Mouse (Mus musculus) embryonic facial prominence, embryonic 10.5 days (tissue): Measurements from ENCODE around the gene Il23a. TPM values are rescaled to one million over a fixed set of nuclear protein-coding genes. Genes with fewer than 3 reads are reported as not detected.
"Not testable (repeated sequence)": the region's sequence is repeated elsewhere in the genome, so short reads cannot be mapped to it uniquely, and the experiment has no call there.

ENCODE experiments used
- DNase-seq: peaks from one replicate; pipeline ENCODE4 v3.0.0-alpha.2; 2017; ENCODE audit warnings: low spot score
- H3K27ac ChIP-seq: fragments of 300-500 bp; sonication (generic); replicated peaks from 2 replicates; pipeline ENCODE4 v1.5.1; 2016; ENCODE audit warnings: mild to moderate bottlenecking
- H3K27me3 ChIP-seq: fragments of 300-500 bp; sonication (generic); replicated peaks from 2 replicates; pipeline ENCODE4 v1.6.1; 2016; ENCODE audit warnings: low read depth, mild to moderate bottlenecking; ENCODE audit not compliant: poor library complexity, severe bottlenecking
- H3K36me3 ChIP-seq: fragments of 300-500 bp; sonication (generic); replicated peaks from 2 replicates; pipeline ENCODE4 v1.6.1; 2016; ENCODE audit warnings: mild to moderate bottlenecking, moderate library complexity
- H3K4me1 ChIP-seq: fragments of 300-500 bp; sonication (generic); 2 replicates; pipeline ENCODE4 v1.6.1; 2016
- H3K4me3 ChIP-seq: fragments of 300-500 bp; sonication (generic); 2 replicates; pipeline ENCODE4 v1.5.1; 2016; ENCODE audit warnings: mild to moderate bottlenecking, moderate library complexity
- H3K9me3 ChIP-seq: fragments of 300-500 bp; sonication (generic); 2 replicates; pipeline ENCODE4 v1.6.1; 2016; ENCODE audit warnings: mild to moderate bottlenecking
- WGBS: fragments of 180-500 bp; shearing (Covaris S2); methylation state at CpG from one replicate; pipeline ENCODE4 v1.1.7; 2016; 5-methylcytosine and 5-hydroxymethylcytosine counted together
- polyA plus RNA-seq: library from polyadenylated mRNA; unstranded; fragments of >200 nt; fragmentation: Nextera tagmentation; extraction: Ambion mirVana; gene quantifications from 2 replicates; pipeline ENCODE4 v1.2.1, GENCODE M21; 2016

Gene Il23a
- polyA plus RNA-seq, 1 experiment from 2014 or later, result not detected

DNA sequence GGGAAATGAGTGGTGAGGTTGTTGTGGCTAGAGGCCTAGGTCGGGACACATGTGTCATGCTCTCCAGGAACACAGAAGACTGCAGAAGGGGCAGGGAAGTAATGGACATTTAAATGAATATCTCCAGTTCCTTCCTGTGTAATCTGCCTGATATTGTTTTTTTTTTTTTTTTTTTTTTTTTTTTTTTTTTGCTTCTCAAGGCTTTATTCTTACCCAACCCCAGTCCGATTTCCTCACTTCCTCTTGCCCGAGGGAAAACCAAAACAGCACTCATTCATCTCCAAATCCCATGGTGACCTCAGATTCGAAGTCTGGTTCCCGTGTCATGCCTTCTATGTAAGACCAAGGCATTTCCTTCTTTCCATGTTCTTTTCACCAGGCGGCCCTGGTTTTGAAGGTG, 309 bp downstream of the Il23a start:
- DNase-seq, result no peak
- H3K27me3 ChIP-seq, result no peaks in the 10 kb centered on the region
- H3K36me3 ChIP-seq, result no peaks in the 10 kb centered on the region
- H3K4me3 ChIP-seq, result no peak overlapping the region
- H3K27ac ChIP-seq, result no peak overlapping the region
- no peaks in the 10 kb centered on the region for H3K9me3 ChIP-seq
- peaks cover 9% of the 10 kb centered on the region for H3K4me1 ChIP-seq
- 71% methylated on average over 6 of the region's 6 CpGs for WGBS

DNA sequence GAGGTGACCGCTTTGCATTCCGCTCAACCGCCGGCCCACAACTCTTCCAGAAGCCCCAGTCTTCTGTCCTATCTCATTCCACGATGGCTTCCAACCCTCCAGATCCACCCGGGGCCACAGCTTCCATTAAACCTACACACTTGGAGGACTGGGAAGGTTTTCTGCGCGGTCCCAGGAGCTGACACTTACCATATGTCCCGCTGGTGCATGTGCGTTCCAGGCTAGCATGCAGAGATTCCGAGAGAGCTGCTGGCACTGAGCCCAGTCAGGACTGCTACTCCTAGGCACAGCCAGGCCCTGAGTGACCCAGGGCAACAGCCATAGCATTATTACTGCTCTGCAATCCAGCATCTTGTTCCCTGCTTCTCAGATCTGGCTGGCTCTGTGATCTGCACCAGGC, 930 bp downstream of the Il23a start:
- Histone ChIP-seq H3K9me3 (no peaks in the 10 kb centered on the region), H3K36me3 (peaks cover 4% of the 10 kb centered on the region; the same call in 1 of the 2 replicates), H3K4me3 (no peak overlapping the region), H3K27ac (no peak overlapping the region), H3K27me3 (no peaks in the 10 kb centered on the region), H3K4me1 (peaks cover 8% of the 10 kb centered on the region)
- DNase-seq, result no peak
- WGBS, result 84% methylated on average over 11 of the region's 11 CpGs

DNA sequence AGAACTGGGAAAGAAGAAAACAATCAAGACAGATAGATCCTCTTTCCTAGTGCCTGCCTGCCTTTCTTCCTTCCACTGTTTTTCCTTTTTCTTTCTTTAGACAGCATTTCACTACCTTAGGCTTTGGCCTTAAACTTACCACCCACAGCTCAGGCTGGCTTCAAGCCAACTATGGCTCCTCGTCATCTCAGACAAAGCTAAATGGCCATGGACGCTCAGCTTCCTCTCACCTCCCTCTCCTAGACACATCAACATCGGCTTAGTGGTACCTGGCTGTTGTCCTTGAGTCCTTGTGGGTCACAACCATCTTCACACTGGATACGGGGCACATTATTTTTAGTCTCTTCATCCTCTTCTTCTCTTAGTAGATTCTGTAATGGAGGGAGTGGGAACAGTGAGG, 1.3 kb downstream of the Il23a start:
- 86% methylated on average over 4 of the region's 4 CpGs for WGBS
- Histone ChIP-seq H3K27me3 (no peaks in the 10 kb centered on the region), H3K27ac (no peak overlapping the region)

DNA sequence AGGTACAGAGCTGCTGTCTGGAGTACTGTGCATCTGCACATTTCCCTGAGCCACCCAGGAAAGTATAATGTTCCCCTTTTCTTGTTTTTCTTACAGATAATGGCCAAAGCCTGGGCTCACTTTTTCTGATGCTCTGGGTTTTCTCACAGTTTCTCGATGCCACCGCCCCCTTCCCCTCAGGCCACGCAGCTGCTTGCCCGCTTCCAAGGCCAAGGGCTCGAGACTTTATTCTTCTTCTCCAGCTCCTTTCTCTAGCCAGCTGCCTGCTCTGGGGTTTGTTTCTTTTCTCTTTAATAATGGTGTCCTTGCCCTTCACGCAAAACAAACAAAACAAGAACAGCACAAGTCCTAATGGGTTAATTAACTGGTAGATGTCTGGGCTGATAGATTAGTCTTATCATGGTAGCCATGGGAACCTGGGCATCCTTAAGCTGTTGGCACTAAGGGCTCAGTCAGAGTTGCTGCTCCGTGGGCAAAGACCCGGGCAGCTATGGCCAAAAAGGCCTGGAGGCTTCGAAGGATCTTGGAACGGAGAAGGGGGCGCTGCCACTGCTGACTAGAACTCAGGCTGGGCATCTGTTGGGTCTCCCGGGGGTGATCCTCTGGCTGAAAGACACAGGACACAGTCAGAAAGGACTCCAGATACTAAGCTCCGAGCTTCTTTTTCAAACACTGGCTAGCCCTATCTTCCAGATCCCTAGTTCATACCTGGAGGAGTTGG, 2.0 kb downstream of the Il23a start:
- Histone ChIP-seq H3K9me3 (no peaks in the 10 kb centered on the region), H3K27me3 (no peaks in the 10 kb centered on the region), H3K27ac (no peak overlapping the region), H3K36me3 (peaks cover 15% of the 10 kb centered on the region), H3K4me1 (no peaks in the 10 kb centered on the region), H3K4me3 (no peak overlapping the region)
- WGBS, result 80% methylated on average over 13 of the region's 13 CpGs
- no peak for DNase-seq

More for the DNA sequence above, 1.3 kb downstream of the Il23a start:
- peaks cover 8% of the 10 kb centered on the region for H3K36me3 ChIP-seq
- H3K4me1 ChIP-seq, result peaks cover 4% of the 10 kb centered on the region
- H3K4me3 ChIP-seq, result no peak overlapping the region
- no peaks in the 10 kb centered on the region for H3K9me3 ChIP-seq
- no peak for DNase-seq

DNA sequence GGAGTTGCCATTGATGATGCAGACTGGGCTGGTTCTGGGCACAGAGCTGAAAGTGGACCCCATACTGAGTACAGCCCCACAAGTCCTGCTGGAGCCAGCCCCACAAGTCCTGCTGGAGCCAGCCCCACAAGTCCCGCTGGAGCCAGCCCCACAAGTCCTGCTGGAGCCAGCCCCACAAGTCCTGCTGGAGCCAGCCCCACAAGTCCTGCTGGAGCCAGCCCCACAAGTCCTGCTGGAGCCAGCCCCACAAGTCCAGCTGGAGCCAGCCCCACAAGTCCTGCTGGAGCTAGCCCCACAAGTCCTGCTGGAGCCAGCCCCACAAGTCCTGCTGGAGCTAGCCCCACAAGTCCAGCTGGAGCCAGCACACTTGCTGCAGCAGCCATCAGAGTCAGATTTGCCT, 8.0 kb downstream of the Il23a start:
- 68% methylated on average over 1 of the region's 1 CpGs for WGBS
- H3K4me3 ChIP-seq, result not testable (repeated sequence)
- H3K36me3 ChIP-seq, result peaks cover 42% of the 10 kb centered on the region

DNA sequence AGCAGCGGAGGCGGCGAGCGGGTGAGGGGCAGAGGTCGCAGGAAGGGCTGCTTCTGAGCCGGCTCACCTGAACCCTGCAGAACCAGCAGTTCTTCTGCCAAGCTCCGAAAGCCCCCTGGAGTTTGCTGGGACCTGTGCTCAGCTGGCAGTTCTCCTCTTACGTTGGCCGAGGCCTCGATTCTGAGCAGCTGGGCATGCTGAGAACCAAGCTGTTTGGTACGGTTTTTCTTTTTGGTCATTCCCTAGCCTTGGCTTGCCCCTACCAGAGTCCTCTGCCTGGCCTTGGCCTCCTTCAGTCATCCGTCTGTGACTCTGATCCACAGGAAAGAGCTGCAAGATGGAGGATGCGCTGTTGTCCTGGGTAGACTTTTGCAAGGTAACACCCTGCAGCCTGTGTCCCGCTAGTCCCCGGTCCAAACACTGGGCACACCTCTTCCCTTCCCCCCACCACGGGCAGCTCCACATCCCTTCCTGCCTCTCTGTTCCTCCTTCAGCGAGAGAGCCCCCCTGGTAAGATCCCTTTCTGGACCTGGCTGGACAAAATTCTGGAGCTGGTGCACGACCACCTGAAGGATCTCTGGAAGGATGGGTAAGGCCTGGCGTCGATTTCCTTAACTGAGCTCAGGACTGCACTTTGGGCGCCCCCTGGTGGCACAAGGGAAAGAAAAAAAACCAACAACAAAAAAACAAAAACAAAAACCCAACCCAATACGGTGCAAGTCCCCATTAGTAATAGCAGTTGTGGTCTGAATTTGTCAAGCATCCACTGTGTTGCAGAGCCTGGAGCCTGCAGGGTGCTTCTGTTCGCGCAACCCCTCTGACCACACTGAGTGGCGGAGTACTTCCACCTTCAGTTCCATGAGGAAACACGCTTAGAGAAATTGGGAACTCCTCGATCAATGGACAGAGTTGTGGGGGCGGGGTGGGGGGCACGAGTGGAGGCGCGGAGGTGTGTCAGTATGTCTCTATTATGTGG, 14.7 kb downstream of the Il23a start:
- H3K4me1 ChIP-seq, result peaks cover 10% of the 10 kb centered on the region
- peak; percentile 80 for DNase-seq
- H3K27me3 ChIP-seq, result no peaks in the 10 kb centered on the region
- WGBS, result 65% methylated on average over 31 of the region's 31 CpGs
- peaks cover 74% of the 10 kb centered on the region for H3K36me3 ChIP-seq
- no peaks in the 10 kb centered on the region for H3K9me3 ChIP-seq
- H3K4me3 ChIP-seq, result no peak overlapping the region
- no peak overlapping the region for H3K27ac ChIP-seq

More for the DNA sequence above, 8.0 kb downstream of the Il23a start:
- not testable (repeated sequence) for H3K27me3 ChIP-seq, H3K27ac ChIP-seq, H3K9me3 ChIP-seq, DNase-seq
- H3K4me1 ChIP-seq, result peaks cover 10% of the 10 kb centered on the region

DNA sequence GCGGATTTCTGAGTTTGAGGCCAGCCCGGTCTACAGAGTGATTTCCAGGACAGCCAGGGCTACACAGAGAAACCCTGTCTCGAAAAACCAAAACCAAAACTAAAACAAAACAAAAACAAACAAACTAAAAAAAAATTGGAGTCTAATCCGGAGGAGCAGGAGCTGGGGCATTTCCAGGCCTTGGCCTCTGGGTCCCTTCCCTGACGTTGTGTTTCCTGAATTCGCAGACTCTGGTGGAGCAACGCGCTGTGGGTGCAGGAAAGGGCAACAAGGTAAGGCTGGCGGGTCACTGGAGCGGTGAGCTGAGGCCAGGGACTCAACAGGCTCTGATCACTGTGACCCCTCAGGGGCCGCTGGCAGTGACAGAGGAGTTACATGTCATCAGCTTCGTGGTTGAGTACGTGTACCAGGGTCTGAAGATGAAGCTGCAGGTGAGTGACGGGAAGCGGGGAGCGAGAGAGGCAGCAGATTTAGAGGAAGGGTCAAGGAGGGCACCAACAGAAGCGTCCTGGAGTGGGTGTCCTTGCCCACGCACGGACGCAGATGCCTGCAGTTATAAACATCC, 15.6 kb downstream of the Il23a start:
- Histone ChIP-seq H3K27ac (no peak overlapping the region), H3K9me3 (no peaks in the 10 kb centered on the region), H3K27me3 (no peaks in the 10 kb centered on the region), H3K4me3 (no peak overlapping the region), H3K36me3 (peaks cover 76% of the 10 kb centered on the region), H3K4me1 (peaks cover 17% of the 10 kb centered on the region)
- no peak for DNase-seq
- 89% methylated on average over 20 of the region's 20 CpGs for WGBS

DNA sequence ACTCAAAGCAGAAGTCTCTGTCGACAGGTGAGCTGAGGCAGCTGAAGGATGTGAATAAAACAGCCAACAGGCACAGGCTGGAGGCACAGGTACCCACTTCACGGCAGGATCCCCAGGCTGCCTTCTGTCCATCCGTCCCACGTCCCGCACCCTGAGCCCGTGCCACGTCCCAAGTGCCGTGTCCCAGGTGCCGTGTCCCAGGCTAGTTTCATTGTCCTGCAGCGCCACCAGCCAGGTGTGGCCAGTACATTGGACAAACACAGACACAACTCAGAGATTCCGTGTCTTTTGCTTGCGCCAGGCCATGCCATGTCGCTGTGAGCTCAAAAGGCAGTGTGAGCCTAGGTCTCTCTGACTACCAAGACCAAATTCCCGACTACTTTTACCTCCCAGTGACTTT, 16.9 kb downstream of the Il23a start:
- WGBS, result 94% methylated on average over 14 of the region's 14 CpGs
- H3K27ac ChIP-seq, result no peak overlapping the region
- H3K4me1 ChIP-seq, result peaks cover 15% of the 10 kb centered on the region
- no peaks in the 10 kb centered on the region for H3K27me3 ChIP-seq
- DNase-seq, result no peak
- H3K9me3 ChIP-seq, result no peaks in the 10 kb centered on the region
- H3K36me3 ChIP-seq, result peaks cover 88% of the 10 kb centered on the region
- no peak overlapping the region for H3K4me3 ChIP-seq

DNA sequence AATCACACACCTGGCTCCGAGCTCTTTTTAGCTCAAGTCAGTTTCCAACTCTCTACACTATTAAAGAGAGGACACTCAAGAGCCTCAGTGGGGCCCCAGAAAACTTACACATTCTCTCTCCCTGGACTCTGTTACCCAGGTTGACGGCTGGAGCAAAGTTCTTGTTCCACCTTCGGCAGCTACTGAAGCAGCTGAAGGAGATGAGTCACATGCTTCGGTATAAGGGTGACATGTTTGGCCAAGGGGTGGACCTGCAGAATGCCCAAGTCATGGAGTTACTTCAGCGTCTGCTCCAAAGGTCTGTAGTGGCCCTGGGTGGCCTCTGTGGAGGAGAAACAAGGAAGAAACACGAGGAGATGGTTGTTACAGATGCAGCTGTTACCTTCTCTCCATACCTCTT, 17.6 kb downstream of the Il23a start:
- WGBS, result 90% methylated on average over 6 of the region's 6 CpGs
- Histone ChIP-seq H3K4me3 (no peak overlapping the region), H3K27me3 (no peaks in the 10 kb centered on the region), H3K4me1 (peaks cover 7% of the 10 kb centered on the region), H3K36me3 (peaks cover 89% of the 10 kb centered on the region), H3K27ac (no peak overlapping the region), H3K9me3 (no peaks in the 10 kb centered on the region)
- DNase-seq, result no peak

DNA sequence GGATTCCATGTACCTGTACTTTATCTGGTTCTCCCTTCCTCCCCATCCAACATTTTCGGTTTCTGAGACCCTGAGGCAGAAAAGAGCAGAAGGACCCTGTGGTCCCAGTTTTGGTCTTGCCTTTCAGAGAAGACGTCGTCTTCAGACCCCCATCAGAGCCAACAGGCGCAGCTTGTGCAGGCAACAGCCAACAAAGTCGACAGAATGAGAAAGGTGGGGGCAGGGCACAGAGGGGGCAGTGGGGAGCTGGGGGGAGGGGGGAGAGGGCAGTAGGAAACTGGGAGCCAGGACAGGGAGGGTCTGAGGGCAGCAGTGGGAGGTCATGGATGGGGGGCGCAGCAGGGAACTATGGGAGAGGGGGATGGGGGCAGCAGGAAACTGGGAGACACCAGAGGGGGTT, 20.4 kb downstream of the Il23a start:
- no peak for DNase-seq
- Histone ChIP-seq H3K4me3 (no peak overlapping the region), H3K4me1 (peaks cover 7% of the 10 kb centered on the region; the same call in 1 of the 2 replicates), H3K9me3 (no peaks in the 10 kb centered on the region), H3K27me3 (no peaks in the 10 kb centered on the region), H3K27ac (no peak overlapping the region), H3K36me3 (peaks cover 64% of the 10 kb centered on the region)
- WGBS, result 57% methylated on average over 6 of the region's 6 CpGs

DNA sequence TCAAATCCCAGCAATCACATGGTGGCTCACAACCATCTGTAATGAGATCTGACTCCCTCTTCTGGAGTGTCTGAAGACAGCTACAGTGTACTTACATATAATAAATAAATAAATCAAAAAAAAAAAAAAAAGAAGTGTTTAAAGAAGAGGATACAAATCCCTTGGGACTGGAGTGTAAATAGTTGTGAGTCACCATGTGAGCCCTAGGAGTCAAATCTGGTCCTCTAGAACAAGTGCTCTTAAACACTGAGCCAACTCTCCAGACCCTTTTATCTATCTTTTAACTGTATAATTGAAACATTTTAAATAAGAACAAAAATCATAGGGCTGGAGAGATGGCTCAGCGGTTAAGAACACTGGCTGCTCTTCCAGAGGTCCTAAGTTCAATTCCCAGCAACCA, 23.2 kb downstream of the Il23a start:
- Histone ChIP-seq H3K36me3 (peaks cover 37% of the 10 kb centered on the region), H3K4me1 (peaks cover 13% of the 10 kb centered on the region)
- not testable (repeated sequence) for H3K27me3 ChIP-seq, H3K27ac ChIP-seq, H3K4me3 ChIP-seq, H3K9me3 ChIP-seq, DNase-seq
- 96% methylated on average over 1 of the region's 1 CpGs for WGBS

DNA sequence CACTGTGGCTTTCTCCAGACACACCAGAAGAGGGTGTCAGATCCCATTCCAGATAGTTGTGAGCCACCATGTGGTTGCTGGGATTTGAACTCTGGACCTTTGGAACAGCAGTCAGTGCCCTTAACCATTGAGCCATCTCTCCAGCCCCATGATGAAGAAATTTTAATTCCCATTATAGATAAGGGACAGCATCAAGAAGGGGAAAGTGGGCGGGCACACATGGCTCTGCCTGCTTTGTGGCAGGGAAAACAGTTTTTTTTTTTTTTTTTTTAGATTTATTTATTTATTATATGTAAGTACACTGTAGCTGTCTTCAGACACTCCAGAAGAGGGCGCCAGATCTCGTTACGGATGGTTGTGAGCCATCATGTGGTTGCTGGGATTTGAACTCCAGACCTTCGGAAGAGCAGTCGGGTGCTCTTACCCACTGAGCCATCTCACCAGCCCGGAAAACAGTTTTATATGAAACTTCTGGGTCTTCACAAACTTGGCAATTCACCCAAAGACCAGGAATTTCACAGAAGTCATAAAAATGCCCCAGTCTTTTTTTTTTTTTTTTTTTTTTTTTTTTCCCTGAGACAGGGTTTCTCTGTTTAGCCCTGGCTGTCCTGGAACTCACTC, 25.6 kb downstream of the Il23a start:
- 72% methylated on average over 7 of the region's 7 CpGs for WGBS
- Histone ChIP-seq H3K36me3 (peaks cover 15% of the 10 kb centered on the region; the same call in 1 of the 2 replicates), H3K4me1 (peaks cover 15% of the 10 kb centered on the region)
- not testable (repeated sequence) for H3K27ac ChIP-seq, H3K27me3 ChIP-seq, H3K9me3 ChIP-seq, DNase-seq, H3K4me3 ChIP-seq
